24 mouse cellular contexts compared by ENCODE assay signal in genomic region chr8:95049636-95050035, GRCm38 (mm10). TPM values are rescaled to one million over a fixed set of nuclear protein-coding genes. Genes with fewer than 3 reads are reported as not detected.
"Had no signal": no experiment of that assay in that cellular context is flagged by ENCODE, and none has a peak within 500 bp of the region (broad histone marks: within the 10 kb centered on the region; RNA-seq: fewer than 3 reads in every experiment).

No protein-coding gene starts in this region.

- H3K4me3 ChIP-seq: layer of hippocampus, adult 2 months; limb, embryonic 15.5 days; megakaryocyte, embryonic 14.5 days; neural tube, embryonic 13.5 days had no signal

- H3K9me3 ChIP-seq: limb, embryonic 15.5 days; megakaryocyte, embryonic 14.5 days; neural tube, embryonic 13.5 days had no signal

- H3K36me3 ChIP-seq: limb, embryonic 15.5 days; neural tube, embryonic 13.5 days had no signal

- H3K9ac ChIP-seq: limb, embryonic 15.5 days; liver, embryonic 14.5 days; liver, postnatal 0 days; lung, embryonic 14.5 days; neural tube, embryonic 13.5 days had no signal

- H3K4me2 ChIP-seq: limb, embryonic 15.5 days; liver, embryonic 11.5 days; lung, embryonic 14.5 days; midbrain, embryonic 11.5 days; neural tube, embryonic 13.5 days had no signal

- H3K27me3 ChIP-seq: limb, embryonic 15.5 days; megakaryocyte, embryonic 14.5 days; neural tube, embryonic 13.5 days had no signal

- H3K27ac ChIP-seq: kidney, postnatal 0 days; layer of hippocampus, adult 2 months; limb, embryonic 15.5 days; liver, embryonic 14.5 days; macrophage; neural tube, embryonic 13.5 days had no signal

- DNase-seq: kidney, adult 2 months; kidney, postnatal 25 days; layer of hippocampus, adult 9-11 months; left cerebral cortex, postnatal 4 days; liver, postnatal 0 days; lung, embryonic 14.5 days; midbrain, embryonic 14.5 days; thymus, adult 18-20 months; thymus, postnatal 14 days; thymus, postnatal 4 days had no signal

- ATAC-seq: intestine, postnatal 0 days; liver, postnatal 0 days; lung, postnatal 0 days had no signal

RNA-seq across cellular contexts. Expression of gene Drc7, which starts 5.3 kb away (rescaled TPM):
- polyA plus RNA-seq: intestine, postnatal 0 days; kidney, embryonic 14.5 days; kidney, postnatal 0 days; large intestine, adult 2 months; lung, embryonic 14.5 days; macrophage; small intestine, adult 2 months had no signal
